Mouse (Mus musculus): ENCODE results near the gene 2210017I01Rik.

The 2210017I01Rik gene

GRCm38 (mm10) chr3:92607392-92607791, at the start of gene 2210017I01Rik:
TSS of gene 2210017I01Rik (minus strand) at chr3:92607492.
- no peak for DNase-seq

- DNase-seq, result no peak
Measured at GRCm38 (mm10) chr3:92656826-92657225, 49.5 kb upstream of the 2210017I01Rik start, which contains the start of gene Lce1b. TSS of gene Lce1b (minus strand) at chr3:92656926.

DNA sequence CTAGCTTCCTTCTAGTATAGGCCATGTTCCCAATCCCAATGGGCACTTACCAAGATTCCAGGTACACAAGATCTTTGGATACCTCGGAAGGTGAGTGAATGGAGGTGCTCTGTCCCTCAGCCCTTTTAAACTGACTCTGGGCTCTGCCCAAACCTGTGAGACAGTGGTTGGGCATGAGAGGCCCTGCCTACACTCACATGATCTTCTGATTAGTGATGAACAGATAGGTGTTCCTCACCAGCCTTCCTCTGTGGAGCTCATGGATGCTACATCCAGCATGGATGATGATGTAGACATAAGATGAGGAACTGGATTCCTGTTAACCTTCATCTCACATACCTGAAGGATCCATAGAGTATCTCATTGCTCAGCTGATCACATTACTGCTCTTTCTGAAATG, 40.9 kb upstream of the 2210017I01Rik start, which contains the start of gene Lce1a1:
TSS of gene Lce1a1 (minus strand) at position 101 of the 400 bp plus-strand sequence.
- DNase-seq, result no peak

DNA sequence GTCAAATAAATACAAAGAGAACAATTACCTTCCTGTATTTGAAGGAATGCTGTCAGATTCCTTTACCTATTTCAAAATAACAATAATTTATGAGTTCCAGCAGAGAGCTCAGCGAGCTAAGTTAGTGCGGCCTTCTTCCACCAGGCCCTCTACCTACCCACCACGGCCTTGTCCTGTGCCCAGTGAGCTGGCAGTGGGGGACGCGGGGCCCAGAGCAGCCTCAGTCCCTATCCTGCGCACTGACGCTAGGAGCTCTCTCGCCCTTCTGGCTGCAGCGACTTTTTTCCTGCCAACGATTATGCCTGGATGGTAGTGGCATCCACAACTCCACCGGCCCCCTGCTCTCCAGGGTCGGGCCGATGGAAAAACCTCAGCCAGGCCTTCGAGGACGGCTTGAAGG, 32.6 kb upstream of the 2210017I01Rik start:
- DNase-seq, result no peak

GRCm38 (mm10) chr3:92638653-92638991, 31.3 kb upstream of the 2210017I01Rik start:
- no peak for DNase-seq

GRCm38 (mm10) chr3:92637745-92638652, 30.7 kb upstream of the 2210017I01Rik start:
- DNase-seq, result no peak

DNA sequence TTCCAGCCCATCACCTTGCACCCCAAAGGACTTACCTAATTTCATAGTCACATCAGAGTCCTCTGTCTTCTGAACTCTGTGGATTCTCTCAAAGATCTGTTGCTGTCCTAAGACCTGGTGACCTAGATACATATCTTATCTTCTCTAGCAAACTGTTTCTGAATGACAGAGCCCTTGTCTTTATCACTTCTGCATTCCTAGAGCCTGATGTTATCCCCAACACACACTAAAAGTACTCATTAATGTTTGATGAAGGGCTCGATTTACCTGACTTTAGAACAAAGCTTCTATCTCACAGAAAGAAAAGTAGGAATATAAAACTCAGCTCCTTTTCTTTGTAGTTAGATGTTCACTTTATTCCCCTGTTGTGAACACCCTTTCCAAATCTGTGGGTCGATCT, 14.3 kb upstream of the 2210017I01Rik start, which contains the start of gene Lce6a:
TSS of gene Lce6a (minus strand) at position 101 of the 400 bp plus-strand sequence.
- DNase-seq, result no peak

DNA sequence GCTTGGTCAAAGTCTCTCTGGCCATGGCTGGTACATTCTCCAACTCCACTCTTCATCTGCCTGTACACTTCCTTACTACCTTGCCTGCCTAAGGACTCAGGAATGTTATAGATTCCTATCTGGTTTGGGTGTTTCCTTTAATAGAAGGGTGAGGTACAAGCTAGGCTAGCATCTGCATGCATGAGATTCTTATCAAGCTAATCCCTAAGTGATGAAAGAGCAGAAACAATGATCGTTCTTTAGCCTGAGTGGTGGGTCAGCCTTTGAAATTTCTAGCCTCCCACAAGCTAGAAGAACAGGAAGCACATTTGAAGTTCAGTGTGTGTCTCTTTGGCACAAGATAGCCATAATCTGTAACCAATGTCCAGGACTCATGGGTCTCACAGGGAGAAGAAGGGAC, 2.5 kb upstream of the 2210017I01Rik start:
- DNase-seq, result no peak

GRCm38 (mm10) chr3:92602169-92602568, 5.1 kb downstream of the 2210017I01Rik start:
- DNase-seq, result peak; percentile 12

DNA sequence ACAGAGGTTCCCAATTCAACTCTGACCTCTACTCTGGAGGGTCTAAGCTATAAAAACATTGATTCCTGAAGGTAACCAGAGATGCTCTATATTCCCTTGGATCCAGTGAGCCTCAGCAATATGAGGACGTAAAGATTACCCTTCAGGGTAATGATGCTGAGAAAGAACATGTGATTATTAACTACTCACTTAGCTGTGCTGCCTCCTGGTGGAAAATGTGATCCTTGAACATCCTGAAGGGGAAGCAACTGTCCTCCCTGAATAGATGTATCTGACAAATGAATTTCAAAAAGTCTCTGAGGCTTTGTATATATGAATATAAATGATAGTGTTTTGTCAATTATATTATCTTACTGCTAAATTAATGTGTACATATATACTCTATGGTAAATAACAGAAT, 6.8 kb downstream of the 2210017I01Rik start:
- DNase-seq, result no peak

DNA sequence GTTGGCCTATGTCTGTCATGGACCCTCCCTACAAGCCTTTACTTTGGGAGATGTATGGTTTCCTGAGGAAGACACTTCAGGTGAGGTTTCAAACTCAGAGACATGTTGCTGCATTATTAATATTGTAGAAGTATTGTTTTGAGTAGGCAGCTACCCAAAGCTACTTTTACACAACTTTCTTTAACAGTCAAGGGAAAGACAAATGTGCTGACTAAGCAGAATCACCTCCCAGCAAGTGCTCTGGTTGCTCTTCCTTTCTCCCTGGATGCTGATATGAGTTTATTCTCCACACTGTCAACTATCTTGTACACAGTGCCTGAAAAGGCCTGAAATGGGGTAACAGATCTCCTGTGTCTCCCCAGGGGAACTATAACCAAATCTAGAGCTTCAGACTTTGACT, 7.3 kb downstream of the 2210017I01Rik start:
- no peak for DNase-seq

DNA sequence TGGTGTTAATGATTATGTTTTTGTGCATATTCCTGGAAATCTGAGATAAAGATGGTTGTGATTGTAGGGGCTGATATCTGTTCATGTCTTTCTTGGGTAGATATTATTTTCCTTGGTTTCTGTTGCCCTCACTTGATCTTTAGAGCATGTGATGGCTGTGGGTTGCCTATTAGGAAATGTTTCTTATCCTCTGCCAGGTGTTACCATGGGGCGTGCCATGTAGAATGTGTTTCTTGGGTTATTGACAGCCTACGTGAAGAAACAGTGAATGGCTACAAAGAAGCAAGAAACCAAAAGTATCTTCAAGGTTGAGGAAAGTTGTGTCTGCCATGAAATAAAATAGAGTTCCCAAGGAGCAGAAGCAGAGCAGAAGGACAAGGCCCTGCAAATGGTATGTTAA, 8.9 kb downstream of the 2210017I01Rik start:
- no peak for DNase-seq

- no peak for DNase-seq
Measured at GRCm38 (mm10) chr3:92588858-92589257, 18.4 kb downstream of the 2210017I01Rik start, which contains the start of gene Smcp. TSS of gene Smcp (minus strand) at chr3:92588997.

GRCm38 (mm10) chr3:92587190-92587589, 20.1 kb downstream of the 2210017I01Rik start:
- DNase-seq, result no peak

DNA sequence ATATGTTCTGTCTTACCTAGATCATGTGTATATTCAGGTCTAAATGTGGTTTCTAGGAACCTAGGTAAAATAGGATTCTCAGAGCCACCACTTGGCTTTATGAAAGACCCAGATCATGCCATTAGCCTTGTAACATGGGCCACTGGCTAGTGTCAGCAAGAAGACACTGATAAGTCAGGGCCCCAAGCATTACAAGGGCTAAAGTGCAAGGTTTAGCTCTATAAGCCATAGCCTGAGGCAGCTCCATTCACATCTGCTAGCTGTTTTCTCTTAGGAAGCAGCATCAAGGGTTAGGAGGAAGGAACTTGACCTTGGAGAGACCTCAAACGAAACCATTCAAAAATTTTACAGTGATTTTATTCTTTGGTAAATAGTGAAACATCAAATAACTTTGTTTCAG, 22.2 kb downstream of the 2210017I01Rik start:
- no peak for DNase-seq

- DNase-seq, result no peak
Measured at GRCm38 (mm10) chr3:92583164-92583826, 24.0 kb downstream of the 2210017I01Rik start.

DNA sequence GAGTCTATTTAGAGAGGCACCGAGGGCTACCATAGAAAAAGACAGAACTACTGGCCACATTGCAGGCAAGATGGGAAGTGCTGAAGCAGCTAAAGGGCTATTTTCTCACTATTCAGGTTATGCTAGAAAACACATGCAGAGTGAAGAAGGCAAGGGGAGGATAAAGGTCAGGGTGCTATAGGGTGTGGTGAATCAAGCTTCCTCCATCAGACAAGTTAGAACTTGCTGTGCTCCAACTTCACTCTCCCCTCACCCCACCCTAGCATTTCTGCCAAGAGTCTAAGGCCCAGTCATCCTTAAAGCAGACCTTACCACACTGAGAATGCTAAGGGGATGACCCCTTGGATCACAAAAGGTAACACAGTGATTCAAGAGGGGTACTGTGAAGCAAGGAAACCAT, 27.8 kb downstream of the 2210017I01Rik start:
- DNase-seq, result no peak

DNA sequence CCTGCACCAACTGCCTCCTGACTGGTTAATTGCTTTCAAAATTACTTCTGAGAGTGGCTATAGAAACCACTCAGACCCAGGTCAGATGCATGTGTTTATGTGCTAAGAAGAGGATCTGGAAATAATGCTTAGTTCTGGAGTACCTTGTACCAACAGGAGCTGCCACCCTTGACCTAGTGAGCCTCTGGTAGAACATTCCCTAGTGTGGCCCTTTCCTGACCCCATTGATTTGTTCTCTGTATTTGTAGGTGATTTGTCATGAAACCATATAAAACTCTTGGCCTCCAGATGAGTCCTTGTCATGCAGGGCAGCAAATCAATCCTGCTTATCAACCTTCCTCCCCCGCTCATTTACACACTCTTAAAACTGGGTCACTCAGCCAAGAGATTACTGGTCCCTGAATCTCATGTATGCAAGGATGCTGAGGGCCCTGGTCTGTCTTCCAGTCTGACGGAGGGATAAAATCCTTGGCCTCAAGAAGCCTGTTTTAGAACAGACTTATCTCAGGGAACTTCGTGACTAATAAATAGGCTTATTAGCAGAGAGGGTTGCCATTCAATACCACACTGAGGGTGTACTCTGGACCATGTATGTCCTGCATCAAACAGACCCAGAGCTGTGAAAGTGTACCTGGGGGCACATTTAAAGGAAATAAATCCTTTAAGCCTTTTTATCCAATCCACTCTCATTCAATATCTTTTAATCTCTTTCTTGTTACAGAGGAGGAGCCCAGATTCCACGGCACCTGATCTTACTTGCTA, 28.5 kb downstream of the 2210017I01Rik start:
- DNase-seq, result peak; percentile 17

DNA sequence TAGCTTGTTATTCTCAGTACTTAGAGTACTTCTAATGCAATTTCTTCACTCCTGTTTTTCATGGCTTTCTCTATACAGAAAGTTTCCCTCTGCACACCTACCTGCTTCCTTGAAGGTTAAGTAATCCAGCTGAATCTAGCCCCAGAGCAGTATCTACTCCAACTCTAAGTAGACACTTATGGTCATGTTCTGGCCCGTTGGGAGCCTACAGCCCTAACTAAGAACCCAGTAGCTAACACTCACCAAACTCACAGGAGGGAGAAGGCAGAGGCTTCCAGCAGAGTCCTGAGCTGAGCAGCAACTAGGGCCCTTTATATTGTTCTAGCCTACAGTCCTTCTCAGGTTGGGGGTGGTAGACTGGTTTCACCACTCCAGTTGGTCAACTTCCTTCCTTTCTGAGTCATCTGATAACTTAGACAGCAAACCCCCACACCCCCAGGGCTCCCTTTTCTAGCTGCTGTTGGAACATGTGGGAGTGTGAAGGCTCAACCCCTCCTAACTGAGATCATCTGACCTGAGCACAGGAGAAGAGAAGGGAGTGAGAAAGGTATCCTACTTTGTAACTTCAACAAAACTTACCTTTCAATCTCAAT, 33.7 kb downstream of the 2210017I01Rik start, which contains the start of gene Ivl:
TSS of gene Ivl (minus strand) at position 287 of the 593 bp plus-strand sequence.
- DNase-seq, result no peak

- DNase-seq, result no peak
Measured at GRCm38 (mm10) chr3:92572514-92573155, 34.7 kb downstream of the 2210017I01Rik start.

- DNase-seq, result no peak
Measured at GRCm38 (mm10) chr3:92568752-92569151, 38.5 kb downstream of the 2210017I01Rik start.

GRCm38 (mm10) chr3:92565418-92565817, 41.9 kb downstream of the 2210017I01Rik start:
- no peak for DNase-seq
